Mouse (Mus musculus) CH12.LX (cell line): Measurements from ENCODE around the gene Amer3.

Experiments
- CHD2 ChIP-seq: IDR thresholded peaks from 2 replicates; pipeline ENCODE4 v1.6.1; 2011; ENCODE audit warnings: low read length, improper control_type of control experiment
- CTCF ChIP-seq, 2 experiments: IDR thresholded peaks in 1 of 2; conservative IDR thresholded peaks in 1 of 2; 2 replicates each; pipeline ENCODE4 v1.5.1; 2011 to 2012; ENCODE audit warnings: low read depth in 2 of 2, low read length in 2 of 2, improper control_type of control experiment in 1 of 2, inconsistent platforms in 1 of 2, mild to moderate bottlenecking in 1 of 2, moderate library complexity in 1 of 2
- EP300 ChIP-seq: IDR thresholded peaks from 2 replicates; pipeline ENCODE4 v1.6.1; 2011; ENCODE audit warnings: low read length, improper control_type of control experiment
- USF1 ChIP-seq: IDR thresholded peaks from 2 replicates; pipeline ENCODE4 v1.6.1; 2014; ENCODE audit warnings: low read depth, mild to moderate bottlenecking, inconsistent platforms, low read length, improper control_type of control experiment
- ZMIZ1 ChIP-seq: IDR thresholded peaks from 2 replicates; pipeline ENCODE4 v1.6.1; 2012; ENCODE audit warnings: low read depth, mild to moderate bottlenecking, inconsistent platforms, low read length, improper control_type of control experiment

GRCm38 (mm10) chr1:34553690-34554089, 25.8 kb upstream of the Amer3 start:
- no peak for TF ChIP-seq EP300
- no peak for TF ChIP-seq ZMIZ1
- TF ChIP-seq USF1: no peak
- TF ChIP-seq CHD2: no peak
- TF ChIP-seq CTCF (conservative IDR thresholded peaks at IDR 0.05 in 1 of 2, IDR thresholded peaks at IDR 0.05 in 1 of 2; ENCODE audit: low read depth in 2 of 2, low read length in 2 of 2): peak in 1 of 2 experiments; percentile 33; a peak in 2 of 4 replicates
